Mouse (Mus musculus) testis, adult 2 months (tissue): ENCODE measurements around the gene Elovl5.

Source experiments
- CTCF ChIP-seq: fragments of 200-500 bp; IDR thresholded peaks from 2 replicates; pipeline ENCODE4 v1.5.1; 2012; ENCODE audit warnings: low read depth, mild to moderate bottlenecking, inconsistent platforms, low read length, moderate library complexity; ENCODE audit not compliant: control insufficient read depth, insufficient read depth, insufficient replicate concordance
- POLR2A ChIP-seq: fragments of 200-500 bp; IDR thresholded peaks from 2 replicates; pipeline ENCODE4 v1.6.1; 2012; ENCODE audit warnings: low read depth, mild to moderate bottlenecking, inconsistent platforms, low read length, moderate library complexity; ENCODE audit not compliant: control insufficient read depth

- TF ChIP-seq CTCF (no peak), POLR2A (no peak)
Observed at GRCm38 (mm10) chr9:77930860-77931184, 13.7 kb downstream of the Elovl5 start.
